Mouse (Mus musculus) bone marrow, adult 2 months (tissue): ENCODE results near the gene Acaca.

Experiments
- CTCF ChIP-seq: fragments of 200-500 bp; IDR thresholded peaks from 2 replicates; pipeline ENCODE4 v1.5.1; 2011; ENCODE audit warnings: low read length, control low read depth; ENCODE audit not compliant: control insufficient read depth, insufficient read depth
- POLR2A ChIP-seq: fragments of 200-500 bp; IDR thresholded peaks from 2 replicates; pipeline ENCODE4 v1.6.1; 2011; ENCODE audit warnings: low read depth, mild to moderate bottlenecking, control low read depth, low read length, borderline replicate concordance; ENCODE audit not compliant: control insufficient read depth

GRCm38 (mm10) chr11:84164561-84164960 lies 35.1 kb downstream of the Acaca start:
- TF ChIP-seq CTCF (no peak), POLR2A (no peak)
